Mouse (Mus musculus) G1E (cell line): Measurements from ENCODE around the gene Wdr48.

Source experiments
- CTCF ChIP-seq: IDR thresholded peaks from 2 replicates; pipeline ENCODE4 v1.5.1; 2012; ENCODE audit warnings: low read depth, low read length, inconsistent platforms, mixed read lengths
- GATA1 ChIP-seq: IDR thresholded peaks from 2 replicates; pipeline ENCODE4 v1.6.1; 2012; ENCODE audit warnings: borderline replicate concordance, low read length, inconsistent platforms, mixed read lengths
- POLR2AphosphoS5 ChIP-seq: IDR thresholded peaks from 2 replicates; pipeline ENCODE4 v1.6.1; 2012; ENCODE audit warnings: low read depth, low read length, inconsistent platforms; ENCODE audit not compliant: insufficient replicate concordance
- TAL1 ChIP-seq: conservative IDR thresholded peaks from 2 replicates; pipeline ENCODE4 v1.6.1; 2012; ENCODE audit warnings: low read depth, low read length, inconsistent platforms, mixed read lengths

- no peak for TF ChIP-seq CTCF
- TF ChIP-seq GATA1: no peak
- no peak for TF ChIP-seq POLR2AphosphoS5
- TF ChIP-seq TAL1: no peak; the same call in 1 of the 2 replicates
These were observed 28.8 kb downstream of the Wdr48 start for GRCm38 (mm10) chr9:119923462-119923861.
